Mouse (Mus musculus) right cerebral cortex, adult 2 months (tissue): ENCODE measurements around the gene Actrt3.
"Not testable (repeated sequence)": the region's sequence is repeated elsewhere in the genome, so short reads cannot be mapped to it uniquely, and the experiment has no call there.

ENCODE experiments used
- DNase-seq, 2 experiments: peaks; one replicate each; pipeline ENCODE4 v3.0.0; 2021 to 2022; ENCODE audit warnings: low spot score in 2 of 2

Gene Actrt3

GRCm38 (mm10) chr3:30573549-30573948, 26.2 kb downstream of the Actrt3 start:
- no peak for DNase-seq

- not testable (repeated sequence) for DNase-seq
These were observed 33.4 kb downstream of the Actrt3 start for GRCm38 (mm10) chr3:30566333-30566732.

- DNase-seq = no peak
These were observed 38.9 kb downstream of the Actrt3 start for GRCm38 (mm10) chr3:30560677-30561314.

DNA sequence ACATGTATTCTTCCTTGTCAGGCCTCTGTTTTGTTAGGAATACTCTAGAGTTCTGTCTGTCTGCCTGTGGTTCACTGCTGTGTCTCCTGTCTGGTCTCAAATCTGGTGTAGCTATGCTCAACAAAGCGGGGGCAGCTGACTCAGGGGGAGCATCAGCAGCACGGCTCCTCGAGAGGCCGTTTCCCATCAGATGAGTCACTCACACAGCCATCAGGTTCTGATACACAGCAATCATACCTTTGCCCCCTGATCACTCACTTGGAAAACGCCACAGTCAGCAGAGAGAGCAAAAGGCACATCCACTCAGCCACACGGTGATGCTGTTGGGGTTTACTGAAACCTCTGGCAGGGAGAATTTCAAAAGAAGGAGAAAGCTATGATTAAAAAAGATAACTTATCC, 46.0 kb downstream of the Actrt3 start:
- DNase-seq = no peak

- DNase-seq = no peak
These were observed 49.5 kb downstream of the Actrt3 start for GRCm38 (mm10) chr3:30550218-30550617.

DNA sequence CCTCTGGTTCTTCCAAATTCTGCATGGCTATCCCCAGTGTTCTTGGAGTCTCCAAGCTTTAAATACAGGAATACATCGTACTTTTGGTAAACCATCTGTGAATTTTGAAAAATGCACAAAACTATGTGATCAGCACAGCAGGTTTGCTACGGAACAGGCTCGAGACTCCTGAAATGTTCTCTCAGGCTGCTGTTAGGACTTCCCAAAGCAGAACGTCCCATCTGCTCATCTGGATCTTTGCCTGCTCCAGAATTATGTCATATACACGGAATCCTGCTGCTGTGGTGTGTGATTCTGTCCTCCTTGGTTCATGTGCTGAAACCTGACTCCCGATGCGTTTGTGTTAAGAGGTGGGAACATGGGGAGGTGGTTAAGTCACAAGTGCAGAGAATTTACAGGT, 50.8 kb downstream of the Actrt3 start:
- peak in 1 of 2 experiments; percentile 4 for DNase-seq

GRCm38 (mm10) chr3:30547908-30548307, 51.8 kb downstream of the Actrt3 start, which contains the start of gene Mecom:
Mecom (minus strand) TSS chr3:30548008.
- no peak for DNase-seq
